Mouse (Mus musculus): ENCODE measurements around the gene Ppbp. TPM values are rescaled to one million over a fixed set of nuclear protein-coding genes. Genes with fewer than 3 reads are reported as not detected.

The Ppbp gene
- polyA plus RNA-seq, 1 experiment, result 23.5 TPM

DNA sequence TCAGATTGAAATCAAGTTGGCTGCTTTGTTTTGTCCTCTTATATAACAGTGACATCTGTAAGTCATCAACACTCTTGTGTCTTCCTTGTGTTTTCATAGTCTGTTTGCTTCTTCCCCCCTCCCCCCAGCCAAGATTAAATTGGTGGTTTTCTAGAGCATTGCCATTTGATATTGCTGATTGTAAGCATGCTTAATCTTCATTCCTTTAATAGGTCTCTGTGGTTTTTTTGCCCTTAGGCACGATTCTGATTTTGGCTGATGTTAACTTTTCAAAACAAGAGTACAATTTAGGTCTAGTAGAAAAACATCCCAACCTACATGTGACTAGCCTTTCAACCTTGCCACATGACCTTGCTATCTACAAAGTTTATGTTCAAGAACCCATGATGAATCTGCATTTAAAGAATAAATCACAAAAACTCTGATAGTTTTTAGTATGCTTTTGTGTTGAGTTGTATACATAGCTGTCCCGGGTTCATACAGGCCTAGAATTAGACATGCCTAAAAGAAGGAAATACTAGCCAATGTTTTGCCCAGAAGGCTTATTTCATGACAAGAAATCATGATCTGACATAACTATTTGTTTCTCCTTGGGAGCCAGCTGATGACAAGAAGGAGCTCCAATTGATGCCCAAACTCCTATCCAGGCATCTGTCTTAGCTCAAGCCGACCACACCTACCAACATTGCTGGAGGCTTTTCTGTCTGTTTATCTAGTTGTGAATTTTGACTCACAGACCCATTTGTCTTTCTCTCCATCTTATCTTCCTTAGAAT, 39.0 kb downstream of the Ppbp start:
- H3K4me3 ChIP-seq (ENCODE audit: insufficient read depth, low read length), result no peak overlapping the region
- peak overlapping the region; percentile 61 for H3K27ac ChIP-seq (ENCODE audit: insufficient read depth, low read length)
- H3K4me1 ChIP-seq (ENCODE audit: control insufficient read depth, insufficient read depth, low read length), result no peaks in the 10 kb centered on the region
- no peak for TF ChIP-seq POLR2A (IDR thresholded peaks at IDR 0.05; ENCODE audit: low read depth, low read length)
- no peak for TF ChIP-seq CTCF (IDR thresholded peaks at IDR 0.05; ENCODE audit: borderline replicate concordance, insufficient read depth, low read length)

Other genes starting within 250 kb of the Ppbp start
- gene Afm, start 249.6 kb upstream of the Ppbp start, polyA plus RNA-seq (2011; ENCODE audit: insufficient read length, low read depth, missing spikeins), result not detected in 2 replicates
- not detected in 2 replicates for gene 5830473C10Rik, start 207.4 kb upstream of the Ppbp start, polyA plus RNA-seq (2011; ENCODE audit: insufficient read length, low read depth, missing spikeins)
- gene Rassf6, start 127.9 kb upstream of the Ppbp start, polyA plus RNA-seq (2011; ENCODE audit: insufficient read length, low read depth, missing spikeins), result 4.6 and 6.7 TPM in 2 replicates
- 61.8 and 135 TPM in 2 replicates for gene Cxcl5, start 9.2 kb upstream of the Ppbp start, polyA plus RNA-seq (2011; ENCODE audit: insufficient read length, low read depth, missing spikeins)
- 3.6 TPM in 1 of 2 replicates, not detected in the other for gene Pf4, start 3.9 kb downstream of the Ppbp start, polyA plus RNA-seq (2011; ENCODE audit: insufficient read length, low read depth, missing spikeins)
- gene Cxcl3, start 17.6 kb downstream of the Ppbp start, polyA plus RNA-seq (2011; ENCODE audit: insufficient read length, low read depth, missing spikeins), result 2.5 and 2.8 TPM in 2 replicates
- 0.85 and 3.5 TPM in 2 replicates for gene Cxcl15, start 26.0 kb downstream of the Ppbp start, polyA plus RNA-seq (2011; ENCODE audit: insufficient read length, low read depth, missing spikeins)
- 22.0 and 40.1 TPM in 2 replicates for gene Cxcl1, start 122.7 kb downstream of the Ppbp start, polyA plus RNA-seq (2011; ENCODE audit: insufficient read length, low read depth, missing spikeins)
- gene Cxcl2, start 135.4 kb downstream of the Ppbp start, polyA plus RNA-seq (2011; ENCODE audit: insufficient read length, low read depth, missing spikeins), result 3.1 TPM in 1 of 2 replicates, not detected in the other
- gene Mthfd2l, start 162.6 kb downstream of the Ppbp start, polyA plus RNA-seq (2011; ENCODE audit: insufficient read length, low read depth, missing spikeins), result 18.5 and 20.1 TPM in 2 replicates

All from embryonic fibroblast, embryonic 13.5 days (primary cell).